Mouse (Mus musculus) embryonic facial prominence, embryonic 10.5 days (tissue): ENCODE results near the gene Dcaf7. TPM values are rescaled to one million over a fixed set of nuclear protein-coding genes. Genes with fewer than 3 reads are reported as not detected.
"Not testable (repeated sequence)": the region's sequence is repeated elsewhere in the genome, so short reads cannot be mapped to it uniquely, and the experiment has no call there.

Experiments
- DNase-seq: peaks from one replicate; pipeline ENCODE4 v3.0.0-alpha.2; 2017; ENCODE audit warnings: low spot score
- H3K27ac ChIP-seq: fragments of 300-500 bp; sonication (generic); replicated peaks from 2 replicates; pipeline ENCODE4 v1.5.1; 2016; ENCODE audit warnings: mild to moderate bottlenecking
- H3K27me3 ChIP-seq: fragments of 300-500 bp; sonication (generic); replicated peaks from 2 replicates; pipeline ENCODE4 v1.6.1; 2016; ENCODE audit warnings: low read depth, mild to moderate bottlenecking; ENCODE audit not compliant: poor library complexity, severe bottlenecking
- H3K36me3 ChIP-seq: fragments of 300-500 bp; sonication (generic); replicated peaks from 2 replicates; pipeline ENCODE4 v1.6.1; 2016; ENCODE audit warnings: mild to moderate bottlenecking, moderate library complexity
- H3K4me1 ChIP-seq: fragments of 300-500 bp; sonication (generic); 2 replicates; pipeline ENCODE4 v1.6.1; 2016
- H3K4me3 ChIP-seq: fragments of 300-500 bp; sonication (generic); 2 replicates; pipeline ENCODE4 v1.5.1; 2016; ENCODE audit warnings: mild to moderate bottlenecking, moderate library complexity
- H3K9me3 ChIP-seq: fragments of 300-500 bp; sonication (generic); 2 replicates; pipeline ENCODE4 v1.6.1; 2016; ENCODE audit warnings: mild to moderate bottlenecking
- WGBS: fragments of 180-500 bp; shearing (Covaris S2); methylation state at CpG from one replicate; pipeline ENCODE4 v1.1.7; 2016; 5-methylcytosine and 5-hydroxymethylcytosine counted together
- polyA plus RNA-seq: library from polyadenylated mRNA; unstranded; fragments of >200 nt; fragmentation: Nextera tagmentation; extraction: Ambion mirVana; gene quantifications from 2 replicates; pipeline ENCODE4 v1.2.1, GENCODE M21; 2016

The Dcaf7 gene
- polyA plus RNA-seq, 1 experiment from 2014 or later, result 91.2 TPM

DNA sequence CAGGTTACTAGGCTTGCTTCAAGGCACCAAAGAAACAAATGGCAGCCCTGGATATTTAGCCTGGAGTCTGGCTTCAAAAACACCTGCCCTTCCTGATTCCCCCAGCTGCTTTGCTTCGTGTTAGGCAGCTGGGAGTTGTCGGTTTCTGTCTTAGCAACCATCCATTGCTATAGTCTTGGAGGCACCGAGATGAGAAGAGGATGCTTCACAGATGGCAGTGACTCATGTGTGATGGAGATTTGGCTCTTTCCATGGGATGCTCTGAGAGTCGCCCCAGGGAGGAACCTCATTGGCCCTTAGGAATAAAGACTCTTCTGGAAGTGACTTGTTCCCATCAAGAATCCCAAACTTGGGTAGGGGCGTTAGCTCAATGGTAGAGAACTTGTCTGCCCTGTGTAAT is 20.2 kb upstream of the Dcaf7 start:
- DNase-seq, result no peak
- no peak overlapping the region for H3K4me3 ChIP-seq
- H3K9me3 ChIP-seq, result no peaks in the 10 kb centered on the region
- no peak overlapping the region for H3K27ac ChIP-seq
- H3K4me1 ChIP-seq, result peaks cover 27% of the 10 kb centered on the region
- 78% methylated on average over 5 of the region's 5 CpGs for WGBS
- no peaks in the 10 kb centered on the region for H3K36me3 ChIP-seq
- peaks cover 23% of the 10 kb centered on the region for H3K27me3 ChIP-seq

DNA sequence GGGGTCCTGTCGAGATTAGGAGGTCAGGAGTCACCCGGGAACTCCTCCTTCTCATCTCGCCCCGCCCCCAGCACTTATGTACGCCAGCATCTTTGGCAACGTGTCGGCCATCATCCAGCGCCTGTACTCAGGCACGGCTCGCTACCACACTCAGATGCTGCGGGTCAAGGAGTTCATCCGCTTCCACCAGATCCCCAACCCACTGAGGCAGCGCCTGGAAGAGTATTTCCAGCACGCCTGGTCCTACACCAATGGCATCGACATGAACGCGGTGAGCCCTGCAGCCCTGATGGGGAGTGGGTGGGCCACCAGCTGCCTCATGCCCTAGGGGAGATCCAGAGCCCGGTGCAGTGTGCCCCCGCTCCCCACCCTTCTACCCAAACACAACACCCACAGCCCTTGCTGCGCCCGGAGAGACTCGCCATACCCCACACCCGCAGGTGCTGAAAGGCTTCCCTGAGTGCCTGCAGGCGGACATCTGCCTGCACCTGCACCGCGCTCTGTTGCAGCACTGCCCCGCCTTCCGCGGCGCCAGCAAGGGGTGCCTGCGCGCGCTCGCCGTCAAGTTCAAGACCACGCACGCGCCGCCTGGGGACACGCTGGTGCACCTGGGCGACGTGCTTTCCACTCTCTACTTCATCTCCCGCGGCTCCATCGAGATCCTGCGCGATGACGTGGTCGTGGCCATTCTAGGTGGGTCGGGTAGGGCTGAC is 16.5 kb upstream of the Dcaf7 start:
- Histone ChIP-seq H3K27me3 (peaks cover 38% of the 10 kb centered on the region), H3K36me3 (no peaks in the 10 kb centered on the region), H3K4me3 (peak overlapping the region; percentile 55), H3K9me3 (no peaks in the 10 kb centered on the region), H3K4me1 (peaks cover 13% of the 10 kb centered on the region), H3K27ac (0 out of 2 replicates have a peak overlapping the region, but pooled peaks have one; percentile 5)
- WGBS, result 1% methylated on average over 50 of the region's 50 CpGs
- DNase-seq, result peak; percentile 46

DNA sequence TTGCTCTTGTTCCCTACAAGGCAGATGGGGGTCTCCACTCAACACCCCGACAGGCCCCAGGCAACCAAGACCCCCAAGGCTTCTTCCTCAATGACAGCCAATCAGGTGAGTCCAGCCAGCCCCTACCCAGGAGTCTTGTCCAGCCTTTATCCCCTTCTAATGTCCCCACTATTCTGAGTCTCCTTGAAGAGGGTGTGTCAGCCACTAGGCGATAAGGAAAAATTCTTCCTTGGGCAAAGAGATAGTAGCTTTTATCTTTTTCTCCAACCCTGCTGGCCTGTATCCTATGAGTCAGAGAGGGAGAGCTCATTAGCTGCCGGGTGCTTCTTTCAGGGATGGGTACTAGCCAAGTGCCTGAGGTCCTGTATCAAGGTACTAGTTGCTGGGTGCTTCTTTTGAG is 10.9 kb upstream of the Dcaf7 start:
- H3K36me3 ChIP-seq, result peaks cover 9% of the 10 kb centered on the region
- no peak overlapping the region for H3K4me3 ChIP-seq
- 83% methylated on average over 3 of the region's 3 CpGs for WGBS
- no peak for DNase-seq
- H3K4me1 ChIP-seq, result no peaks in the 10 kb centered on the region
- peaks cover 22% of the 10 kb centered on the region for H3K27me3 ChIP-seq
- H3K9me3 ChIP-seq, result no peaks in the 10 kb centered on the region
- H3K27ac ChIP-seq, result no peak overlapping the region

DNA sequence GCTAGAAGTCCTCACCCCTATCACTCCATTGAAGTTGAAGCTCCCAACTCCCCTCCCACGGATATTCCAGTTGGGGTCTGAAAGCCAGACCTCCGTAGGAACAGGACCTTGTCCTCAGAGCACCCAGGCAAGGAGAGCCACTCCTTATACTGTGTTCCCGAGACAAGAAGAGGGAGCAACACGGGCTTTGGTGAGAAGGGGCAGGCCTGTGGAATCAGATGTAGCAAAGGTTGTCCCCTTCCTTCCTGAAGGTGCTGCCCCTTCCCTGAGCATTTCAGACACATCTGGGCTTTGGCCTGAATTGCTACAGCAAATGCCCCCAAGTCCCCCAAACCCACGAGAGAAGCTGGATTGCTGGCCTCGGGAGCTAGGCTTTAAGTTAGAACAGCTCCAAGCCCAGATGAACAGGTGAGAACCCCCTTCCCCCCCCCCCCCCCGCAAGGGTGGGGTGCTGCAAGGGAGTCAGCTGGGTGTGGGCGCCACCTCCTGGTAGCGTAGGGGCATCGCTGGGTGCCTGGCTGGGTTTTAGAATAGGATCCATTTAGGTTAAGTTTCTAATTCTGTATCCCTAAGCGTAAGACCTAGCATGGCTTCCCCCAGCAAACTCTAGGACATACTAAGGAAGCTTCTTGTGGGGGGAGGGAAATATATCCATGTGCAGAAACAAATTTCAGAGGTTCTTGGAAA is 10.1 kb upstream of the Dcaf7 start:
- Histone ChIP-seq H3K4me3 (no peak overlapping the region), H3K36me3 (peaks cover 9% of the 10 kb centered on the region), H3K9me3 (no peaks in the 10 kb centered on the region), H3K27me3 (peaks cover 14% of the 10 kb centered on the region), H3K4me1 (no peaks in the 10 kb centered on the region), H3K27ac (no peak overlapping the region)
- 43% methylated on average over 11 of the region's 11 CpGs for WGBS
- peak; percentile 64 for DNase-seq

DNA sequence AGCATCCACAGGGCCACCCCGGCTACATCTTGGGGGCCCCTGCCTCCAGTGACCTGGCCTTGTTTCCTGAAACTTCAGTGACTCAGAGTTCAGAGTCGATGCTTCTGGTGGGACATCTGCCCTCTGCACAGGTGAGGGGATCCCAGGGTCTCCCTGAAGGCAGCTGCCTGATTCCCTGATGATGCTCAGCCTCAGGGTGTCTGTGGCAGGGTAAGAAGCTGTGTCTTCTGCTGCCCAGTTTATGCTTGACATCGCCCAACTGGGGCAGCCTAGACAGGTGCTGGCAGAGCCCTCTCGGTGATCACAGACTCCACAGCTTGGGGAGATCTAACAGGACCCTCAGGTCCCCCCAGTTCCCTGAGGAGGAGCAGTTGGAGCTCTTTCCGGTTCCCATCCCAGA is 9.1 kb upstream of the Dcaf7 start:
- peaks cover 2% of the 10 kb centered on the region; the same call in 1 of the 2 replicates for H3K9me3 ChIP-seq
- peaks cover 9% of the 10 kb centered on the region for H3K36me3 ChIP-seq
- no peaks in the 10 kb centered on the region for H3K4me1 ChIP-seq
- H3K27ac ChIP-seq, result no peak overlapping the region
- 93% methylated on average over 5 of the region's 5 CpGs for WGBS
- no peak overlapping the region for H3K4me3 ChIP-seq
- peaks cover 8% of the 10 kb centered on the region for H3K27me3 ChIP-seq
- no peak for DNase-seq

DNA sequence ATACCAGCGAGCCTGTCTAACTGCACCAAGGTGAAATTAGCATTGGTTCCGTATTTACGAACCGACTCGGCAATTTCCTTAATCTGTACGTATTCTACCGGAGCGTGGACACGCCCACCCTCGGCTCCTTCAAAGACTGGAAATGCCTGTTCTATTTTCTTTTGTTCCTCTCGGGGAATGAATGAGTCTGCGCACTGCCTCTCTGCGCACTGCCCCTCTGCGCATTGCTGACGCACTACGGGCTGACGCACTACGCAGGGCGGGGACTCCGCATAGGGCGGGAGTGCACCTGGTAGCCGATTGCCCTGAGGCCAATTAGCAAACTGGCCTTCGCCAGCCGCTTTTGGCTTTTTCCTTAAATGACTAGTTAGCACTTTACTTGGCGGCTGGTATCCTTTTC is 4.6 kb upstream of the Dcaf7 start:
- 54% methylated on average over 15 of the region's 25 CpGs for WGBS
- DNase-seq, H3K9me3 ChIP-seq, H3K27me3 ChIP-seq, H3K36me3 ChIP-seq: not testable (repeated sequence)
- Histone ChIP-seq H3K4me1 (peaks cover 18% of the 10 kb centered on the region), H3K27ac (peak overlapping the region; percentile 66; the same call in 1 of the 2 replicates), H3K4me3 (peak overlapping the region; percentile 53)

DNA sequence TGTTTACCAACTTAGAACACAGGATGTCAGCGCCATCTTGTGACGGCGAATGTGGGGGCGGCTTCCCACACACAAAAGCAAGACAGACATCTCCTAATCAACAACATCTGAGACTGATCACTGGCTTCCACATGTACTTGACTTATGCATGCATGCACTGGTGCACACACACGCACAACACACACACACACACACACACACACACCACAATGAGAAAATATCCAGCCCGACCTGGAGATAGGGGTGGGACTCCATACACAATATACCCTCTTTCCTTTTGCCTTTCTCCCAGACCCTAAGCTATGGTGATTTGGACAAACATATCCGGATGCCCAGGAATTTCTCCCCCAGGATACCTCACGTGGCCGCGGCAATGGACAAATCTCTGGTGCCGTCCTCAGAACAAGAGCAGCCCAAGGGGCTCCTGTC is 3.2 kb upstream of the Dcaf7 start:
- Histone ChIP-seq H3K36me3 (no peaks in the 10 kb centered on the region), H3K4me3 (peak overlapping the region; percentile 36), H3K4me1 (peaks cover 29% of the 10 kb centered on the region), H3K9me3 (peaks cover 2% of the 10 kb centered on the region; the same call in 1 of the 2 replicates), H3K27ac (peak overlapping the region; percentile 85), H3K27me3 (no peaks in the 10 kb centered on the region)
- WGBS, result 41% methylated on average over 11 of the region's 11 CpGs
- DNase-seq, result peak; percentile 66

DNA sequence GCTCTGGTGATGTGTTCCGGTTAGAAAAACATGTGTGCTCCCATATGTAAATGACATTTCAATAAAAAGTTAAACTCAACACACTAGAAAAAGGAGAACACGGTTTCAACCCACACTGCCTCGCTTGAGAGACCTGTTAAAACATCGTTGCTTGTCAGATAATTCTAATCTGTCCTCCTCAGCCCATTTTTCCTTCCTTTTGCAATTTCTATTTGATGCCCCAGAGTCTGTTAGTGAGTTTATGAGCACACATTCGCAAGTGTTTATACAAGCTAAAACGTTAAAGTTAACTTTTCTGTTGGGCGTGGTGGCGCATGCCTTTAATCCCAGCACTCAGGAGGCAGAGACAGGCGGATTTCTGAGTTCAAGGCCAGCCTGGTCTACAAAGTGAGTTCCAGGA is 1.7 kb upstream of the Dcaf7 start:
- WGBS, result 88% methylated on average over 9 of the region's 9 CpGs
- H3K36me3 ChIP-seq, result peaks cover 8% of the 10 kb centered on the region; the same call in 1 of the 2 replicates
- peaks cover 34% of the 10 kb centered on the region for H3K4me1 ChIP-seq
- DNase-seq, result no peak
- H3K4me3 ChIP-seq, result no peak overlapping the region
- no peaks in the 10 kb centered on the region for H3K27me3 ChIP-seq
- H3K27ac ChIP-seq, result no peak overlapping the region
- peaks cover 2% of the 10 kb centered on the region; the same call in 1 of the 2 replicates for H3K9me3 ChIP-seq

DNA sequence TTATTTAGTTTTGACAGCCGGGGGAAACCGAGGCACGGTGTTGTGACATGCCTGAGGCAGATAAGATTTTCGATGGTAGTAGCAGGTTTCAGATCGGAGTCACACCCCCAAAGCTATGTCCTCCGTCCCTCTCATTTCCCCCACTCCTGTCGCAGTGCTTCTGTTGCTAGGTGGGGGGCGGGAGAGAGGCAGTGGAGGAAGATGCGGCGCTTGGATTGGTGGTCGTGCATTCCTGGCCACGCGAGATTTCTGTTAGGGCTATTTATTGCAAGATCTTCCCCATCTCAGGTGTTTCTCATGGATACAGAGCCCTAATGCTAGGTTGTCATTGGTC is 713 bp downstream of the Dcaf7 start:
- under 1% methylated on average over 13 of the region's 13 CpGs for WGBS
- DNase-seq, result peak; percentile 77
- Histone ChIP-seq H3K27me3 (no peaks in the 10 kb centered on the region), H3K36me3 (peaks cover 14% of the 10 kb centered on the region; the same call in 1 of the 2 replicates), H3K4me3 (peak overlapping the region; percentile 99), H3K4me1 (peaks cover 34% of the 10 kb centered on the region), H3K9me3 (no peaks in the 10 kb centered on the region), H3K27ac (peak overlapping the region; percentile 90)

DNA sequence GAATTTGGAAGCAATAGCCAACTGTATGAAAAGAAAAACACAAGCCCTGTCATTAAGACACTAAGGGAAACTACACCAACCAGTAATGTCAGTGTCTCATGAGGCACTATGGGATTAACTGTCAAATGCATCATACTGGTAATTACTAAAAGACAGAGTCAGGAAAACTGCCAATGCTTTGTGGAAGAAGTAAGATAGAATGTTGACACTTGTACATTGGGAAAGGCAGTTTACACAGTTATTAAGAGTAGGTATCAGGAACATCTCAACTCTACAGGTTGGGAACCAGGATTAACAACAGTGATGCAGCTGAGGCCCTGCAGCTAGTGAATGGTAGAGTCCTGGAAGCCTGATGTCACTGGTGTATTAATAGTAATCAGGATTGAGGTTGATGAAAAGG is 7.7 kb downstream of the Dcaf7 start:
- no peaks in the 10 kb centered on the region for H3K27me3 ChIP-seq
- H3K36me3 ChIP-seq, result peaks cover 51% of the 10 kb centered on the region

DNA sequence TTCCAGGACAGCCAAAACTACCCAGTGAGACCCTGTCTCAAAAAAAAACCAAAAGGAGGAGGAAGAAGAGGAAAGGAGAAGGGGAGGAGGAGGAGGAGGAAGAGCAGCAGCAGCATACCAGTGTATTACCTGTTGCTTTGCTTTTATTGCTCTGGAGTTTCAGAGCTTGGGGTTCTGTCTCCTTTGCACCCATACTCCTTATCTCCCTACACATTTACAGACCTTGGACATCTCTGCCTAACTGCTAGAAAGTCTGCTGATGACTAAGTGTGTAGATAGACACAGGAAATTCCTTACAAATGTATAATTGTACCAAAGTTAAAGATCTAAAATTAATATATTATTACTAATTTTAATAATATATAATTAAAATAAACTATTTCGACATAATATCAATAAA is 8.6 kb downstream of the Dcaf7 start:
- peaks cover 57% of the 10 kb centered on the region for H3K36me3 ChIP-seq
- H3K27me3 ChIP-seq, result no peaks in the 10 kb centered on the region
- no peaks in the 10 kb centered on the region for H3K9me3 ChIP-seq
- WGBS, result 85% methylated on average over 1 of the region's 1 CpGs
- H3K4me1 ChIP-seq, result no peaks in the 10 kb centered on the region
- H3K27ac ChIP-seq, result no peak overlapping the region
- no peak overlapping the region for H3K4me3 ChIP-seq
- DNase-seq, result no peak

More for the DNA sequence above, 7.7 kb downstream of the Dcaf7 start:
- DNase-seq, result no peak
- H3K9me3 ChIP-seq, result no peaks in the 10 kb centered on the region
- H3K4me1 ChIP-seq, result no peaks in the 10 kb centered on the region
- H3K27ac ChIP-seq, result no peak overlapping the region
- no peak overlapping the region for H3K4me3 ChIP-seq

DNA sequence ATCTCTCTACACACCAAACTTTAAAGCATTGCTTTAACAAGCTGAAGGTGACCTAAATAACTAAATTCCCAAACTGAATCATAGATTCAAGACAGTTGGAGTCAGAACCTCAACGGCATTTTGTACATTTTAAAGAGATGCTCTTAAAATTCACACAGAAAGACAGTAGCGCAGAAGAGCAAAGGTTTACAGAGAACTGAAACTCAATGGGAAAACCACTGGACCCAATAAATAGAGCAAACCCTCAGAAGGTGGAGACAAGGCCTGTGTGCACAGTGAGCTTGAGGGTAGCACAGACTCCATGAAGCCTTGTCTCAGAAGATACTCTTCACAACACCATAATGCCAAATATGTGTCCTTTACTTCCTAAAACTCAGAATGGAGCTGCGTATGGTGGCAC is 9.1 kb downstream of the Dcaf7 start:
- H3K36me3 ChIP-seq, result peaks cover 57% of the 10 kb centered on the region
- no peak overlapping the region for H3K27ac ChIP-seq
- H3K9me3 ChIP-seq, result no peaks in the 10 kb centered on the region
- no peaks in the 10 kb centered on the region for H3K27me3 ChIP-seq
- no peak for DNase-seq
- no peak overlapping the region for H3K4me3 ChIP-seq
- 92% methylated on average over 3 of the region's 3 CpGs for WGBS
- H3K4me1 ChIP-seq, result no peaks in the 10 kb centered on the region

DNA sequence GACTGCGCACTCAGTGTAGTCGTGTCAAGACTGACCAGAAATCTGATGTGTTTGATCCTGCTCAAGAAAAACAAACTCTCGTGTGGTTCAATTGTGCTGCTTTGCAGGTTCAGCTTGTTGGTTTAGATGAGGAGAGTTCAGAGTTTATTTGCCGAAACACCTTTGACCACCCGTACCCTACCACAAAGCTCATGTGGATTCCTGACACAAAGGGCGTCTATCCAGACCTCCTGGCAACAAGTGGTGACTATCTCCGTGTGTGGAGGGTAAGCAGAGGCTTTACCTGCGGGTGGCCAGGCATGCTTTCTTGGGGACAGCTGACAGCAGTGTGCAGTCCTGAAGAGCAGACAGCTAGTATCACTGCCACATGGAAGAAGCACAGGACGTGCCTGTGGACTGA is 9.9 kb downstream of the Dcaf7 start:
- H3K9me3 ChIP-seq, result no peaks in the 10 kb centered on the region
- no peak overlapping the region for H3K27ac ChIP-seq
- no peaks in the 10 kb centered on the region for H3K4me1 ChIP-seq
- no peak for DNase-seq
- H3K36me3 ChIP-seq, result peaks cover 64% of the 10 kb centered on the region
- WGBS, result 83% methylated on average over 9 of the region's 9 CpGs
- H3K4me3 ChIP-seq, result no peak overlapping the region
- no peaks in the 10 kb centered on the region for H3K27me3 ChIP-seq
